Comparison of ENCODE assay signal across 8 mouse cellular contexts in genomic region chr5:33723641-33724465, GRCm38 (mm10). TPM values are rescaled to one million over a fixed set of nuclear protein-coding genes. Genes with fewer than 3 reads are reported as not detected.
A peak's percentile ranks its signal among the peaks of the same experiment; 100 is the strongest.
DNase-seq lines count a peak whose midpoint lies in the region; ATAC-seq and TF ChIP-seq lines count a peak whose summit lies in the region.

No protein-coding gene starts in this region.

- ATAC-seq in hindbrain, embryonic 13.5 days (ENCODE audit: low FRiP score), result peak; percentile 44
- ATAC-seq in liver, embryonic 11.5 days (replicated peaks; ENCODE audit: low FRiP score), result no peak

- TF ChIP-seq CTCF in testis, adult 2 months (IDR thresholded peaks at IDR 0.05; ENCODE audit: control insufficient read depth, insufficient read depth, insufficient replicate concordance, low read depth, low read length), result no peak

- peaks cover 34% of the 10 kb centered on the region for H3K4me1 ChIP-seq in testis, adult 2 months (ENCODE audit: control insufficient read depth, insufficient read depth, low read length)
- peaks cover 62% of the 10 kb centered on the region for H3K4me1 ChIP-seq in hindbrain, embryonic 13.5 days (replicated peaks)
- peaks cover 28% of the 10 kb centered on the region for H3K4me1 ChIP-seq in liver, embryonic 11.5 days (replicated peaks; ENCODE audit: control insufficient read depth, insufficient read depth, low read length)

- no peaks in the 10 kb centered on the region for H3K36me3 ChIP-seq in testis, adult 2 months (ENCODE audit: control insufficient read depth, insufficient read depth, low read length)
- no peaks in the 10 kb centered on the region for H3K36me3 ChIP-seq in hindbrain, embryonic 13.5 days
- no peaks in the 10 kb centered on the region for H3K36me3 ChIP-seq in liver, embryonic 11.5 days (ENCODE audit: control insufficient read depth, insufficient read depth, low read length)

- peak overlapping the region; percentile 85 for H3K9ac ChIP-seq in hindbrain, embryonic 13.5 days
- peak overlapping the region; percentile 67; the same call in 1 of the 2 replicates for H3K9ac ChIP-seq in liver, embryonic 11.5 days (ENCODE audit: low read depth, low read length)

- peaks cover 2% of the 10 kb centered on the region; the same call in 1 of the 2 replicates for H3K27me3 ChIP-seq in testis, adult 2 months (ENCODE audit: control insufficient read depth, insufficient read depth, low read length)
- peaks cover 52% of the 10 kb centered on the region for H3K27me3 ChIP-seq in hindbrain, embryonic 13.5 days
- H3K27me3 ChIP-seq in liver, embryonic 11.5 days (replicated peaks; ENCODE audit: control insufficient read depth, insufficient read depth, low read length), result peaks cover 62% of the 10 kb centered on the region

- no peaks in the 10 kb centered on the region for H3K9me3 ChIP-seq in hindbrain, embryonic 13.5 days
- no peaks in the 10 kb centered on the region for H3K9me3 ChIP-seq in liver, embryonic 11.5 days (ENCODE audit: control insufficient read depth, low read length)

- H3K4me2 ChIP-seq in hindbrain, embryonic 13.5 days, result peak overlapping the region; percentile 98
- peak overlapping the region; percentile 99 for H3K4me2 ChIP-seq in liver, embryonic 11.5 days

- WGBS in hindbrain, embryonic 13.5 days, result 2% methylated on average over 36 of the region's 36 CpGs
- WGBS in liver, embryonic 11.5 days, result 12% methylated on average over 36 of the region's 36 CpGs

- no peak overlapping the region for H3K27ac ChIP-seq in testis, adult 2 months (ENCODE audit: control insufficient read depth, insufficient read depth, low read depth, low read length)
- H3K27ac ChIP-seq in hindbrain, embryonic 13.5 days, result peak overlapping the region; percentile 84
- no peak overlapping the region for H3K27ac ChIP-seq in liver, embryonic 11.5 days (ENCODE audit: low read depth, low read length)

- no peak for TF ChIP-seq POLR2A in testis, adult 2 months (IDR thresholded peaks at IDR 0.05; ENCODE audit: control insufficient read depth, low read depth, low read length)

- no peak for DNase-seq in testis, postnatal 10 days (ENCODE audit: low spot score)
- peak; percentile 50 for DNase-seq in liver, embryonic 11.5 days (ENCODE audit: low spot score)
- no peak for DNase-seq in urinary bladder, adult 2 months (ENCODE audit: low spot score)
- no peak for DNase-seq in urinary bladder, postnatal 25 days (ENCODE audit: low spot score)
- no peak for DNase-seq in thymus, postnatal 0 days (ENCODE audit: low spot score)
- no peak for DNase-seq in testis, postnatal 14 days (ENCODE audit: low spot score)

- H3K4me3 ChIP-seq in testis, adult 2 months (ENCODE audit: control insufficient read depth, low read depth, low read length), result peak overlapping the region; percentile 83
- H3K4me3 ChIP-seq in hindbrain, embryonic 13.5 days, result peak overlapping the region; percentile 68
- peak overlapping the region; percentile 73 for H3K4me3 ChIP-seq in liver, embryonic 11.5 days (ENCODE audit: low read depth, low read length)

RNA-seq across cellular contexts. Expression of gene Fgfr3, which starts 2.4 kb away (rescaled TPM):
- polyA plus RNA-seq in testis, adult 2 months (2012; rRNA removed), result 3.8 and 4.3 TPM in 2 replicates
- 41.1 and 45.7 TPM in 2 replicates for polyA plus RNA-seq in hindbrain, embryonic 13.5 days (2015; fragmentation: Nextera tagmentation; extraction: Ambion mirVana)
- 7.8 and 8.5 TPM in 2 replicates for polyA plus RNA-seq in liver, embryonic 11.5 days (2014; fragmentation: Nextera tagmentation; extraction: Ambion mirVana)
- 62.9 and 69.6 TPM in 2 replicates for polyA plus RNA-seq in urinary bladder, adult 2 months (2012; rRNA removed)
- 0.67 and 0.73 TPM in 2 replicates for polyA plus RNA-seq in thymus, postnatal 0 days (2015; fragmentation: Nextera tagmentation; extraction: Ambion mirVana)

RNA-seq across cellular contexts. Expression of gene Letm1, which starts 58.8 kb away (rescaled TPM):
- polyA plus RNA-seq in testis, adult 2 months (2012; rRNA removed), result 24.1 and 26.1 TPM in 2 replicates
- polyA plus RNA-seq in hindbrain, embryonic 13.5 days (2015; fragmentation: Nextera tagmentation; extraction: Ambion mirVana), result 58.0 and 58.5 TPM in 2 replicates
- 53.5 and 54.2 TPM in 2 replicates for polyA plus RNA-seq in liver, embryonic 11.5 days (2014; fragmentation: Nextera tagmentation; extraction: Ambion mirVana)
- 29.1 and 30.2 TPM in 2 replicates for polyA plus RNA-seq in urinary bladder, adult 2 months (2012; rRNA removed)
- polyA plus RNA-seq in thymus, postnatal 0 days (2015; fragmentation: Nextera tagmentation; extraction: Ambion mirVana), result 51.8 and 52.5 TPM in 2 replicates
